Mouse (Mus musculus): ENCODE data around the gene Cd101. TPM values are rescaled to one million over a fixed set of nuclear protein-coding genes. Genes with fewer than 3 reads are reported as not detected.

The Cd101 gene
- polyA plus RNA-seq, 1 experiment, result 1.4 TPM

- no peak for DNase-seq
- TF ChIP-seq CTCF (IDR thresholded peaks at IDR 0.05; ENCODE audit: borderline replicate concordance, control insufficient read depth, extremely low read depth, insufficient read depth, low read length, poor library complexity), result no peak
- no peak for TF ChIP-seq POLR2A (IDR thresholded peaks at IDR 0.05; ENCODE audit: control insufficient read depth, extremely low read depth, insufficient read depth, low read length, poor library complexity)
- Histone ChIP-seq H3K27ac (ENCODE audit: control insufficient read depth, insufficient read depth, low read length) (no peak overlapping the region), H3K36me3 (ENCODE audit: control insufficient read depth, insufficient read depth, low read length) (no peaks in the 10 kb centered on the region), H3K4me1 (replicated peaks; ENCODE audit: control insufficient read depth, insufficient read depth, low read length) (peaks cover 10% of the 10 kb centered on the region), H3K27me3 (ENCODE audit: control insufficient read depth, insufficient read depth, low read length) (no peaks in the 10 kb centered on the region), H3K4me3 (ENCODE audit: control insufficient read depth, insufficient read depth, low read length) (no peak overlapping the region)
- WGBS, result 89% methylated on average over 15 of the region's 15 CpGs
These were observed 43.3 kb upstream of the Cd101 start for GRCm38 (mm10) chr3:101072506-101073215.

DNA sequence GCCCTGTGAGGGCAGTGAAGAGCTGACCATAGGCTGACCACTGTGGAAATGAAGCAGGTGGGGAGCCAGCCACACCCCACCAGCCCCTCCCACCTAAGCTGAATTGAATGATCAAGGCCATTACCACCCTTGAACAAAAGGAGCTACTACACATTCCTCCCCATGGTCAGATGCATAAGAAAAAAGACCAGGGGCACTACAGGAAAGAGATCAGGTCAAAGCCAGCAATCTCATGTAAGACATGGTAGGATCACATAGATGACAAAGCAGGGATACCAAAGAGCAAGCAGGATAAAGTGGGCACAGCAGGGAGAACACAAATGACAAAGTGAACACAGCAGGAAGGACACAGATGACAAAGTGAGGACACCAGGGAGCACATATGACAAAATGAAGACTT lies 42.2 kb upstream of the Cd101 start:
- no peak for DNase-seq
- H3K4me3 ChIP-seq (ENCODE audit: control insufficient read depth, insufficient read depth, low read length), result no peak overlapping the region
- H3K27ac ChIP-seq (ENCODE audit: control insufficient read depth, insufficient read depth, low read length), result no peak overlapping the region
- TF ChIP-seq CTCF (IDR thresholded peaks at IDR 0.05; ENCODE audit: borderline replicate concordance, control insufficient read depth, extremely low read depth, insufficient read depth, low read length, poor library complexity) (no peak), POLR2A (IDR thresholded peaks at IDR 0.05; ENCODE audit: control insufficient read depth, extremely low read depth, insufficient read depth, low read length, poor library complexity) (no peak)
- H3K27me3 ChIP-seq (ENCODE audit: control insufficient read depth, insufficient read depth, low read length), result no peaks in the 10 kb centered on the region
- peaks cover 10% of the 10 kb centered on the region for H3K4me1 ChIP-seq (replicated peaks; ENCODE audit: control insufficient read depth, insufficient read depth, low read length)
- H3K36me3 ChIP-seq (ENCODE audit: control insufficient read depth, insufficient read depth, low read length), result no peaks in the 10 kb centered on the region

- peaks cover 11% of the 10 kb centered on the region for H3K4me1 ChIP-seq (replicated peaks; ENCODE audit: control insufficient read depth, insufficient read depth, low read length)
- no peak overlapping the region for H3K27ac ChIP-seq (ENCODE audit: control insufficient read depth, insufficient read depth, low read length)
- TF ChIP-seq CTCF (IDR thresholded peaks at IDR 0.05; ENCODE audit: borderline replicate concordance, control insufficient read depth, extremely low read depth, insufficient read depth, low read length, poor library complexity) (no peak), POLR2A (IDR thresholded peaks at IDR 0.05; ENCODE audit: control insufficient read depth, extremely low read depth, insufficient read depth, low read length, poor library complexity) (no peak)
These were observed 41.5 kb upstream of the Cd101 start for GRCm38 (mm10) chr3:101070796-101071235.

GRCm38 (mm10) chr3:101070230-101070795 lies 41.0 kb upstream of the Cd101 start:
- H3K4me1 ChIP-seq (replicated peaks; ENCODE audit: control insufficient read depth, insufficient read depth, low read length), result peaks cover 16% of the 10 kb centered on the region

More at GRCm38 (mm10) chr3:101070796-101071235, 41.5 kb upstream of the Cd101 start:
- DNase-seq, result no peak
- no peaks in the 10 kb centered on the region for H3K36me3 ChIP-seq (ENCODE audit: control insufficient read depth, insufficient read depth, low read length)
- H3K4me3 ChIP-seq (ENCODE audit: control insufficient read depth, insufficient read depth, low read length), result no peak overlapping the region
- whole genome bisulfite sequencing, result 94% methylated on average over 6 of the region's 6 CpGs
- H3K27me3 ChIP-seq (ENCODE audit: control insufficient read depth, insufficient read depth, low read length), result no peaks in the 10 kb centered on the region

GRCm38 (mm10) chr3:101068701-101069100 lies 39.3 kb upstream of the Cd101 start:
- Histone ChIP-seq H3K27ac (ENCODE audit: control insufficient read depth, insufficient read depth, low read length) (no peak overlapping the region), H3K36me3 (ENCODE audit: control insufficient read depth, insufficient read depth, low read length) (no peaks in the 10 kb centered on the region), H3K27me3 (ENCODE audit: control insufficient read depth, insufficient read depth, low read length) (no peaks in the 10 kb centered on the region), H3K4me1 (replicated peaks; ENCODE audit: control insufficient read depth, insufficient read depth, low read length) (peaks cover 16% of the 10 kb centered on the region), H3K4me3 (ENCODE audit: control insufficient read depth, insufficient read depth, low read length) (no peak overlapping the region)
- DNase-seq, result no peak
- WGBS, result 96% methylated on average over 5 of the region's 5 CpGs
- TF ChIP-seq POLR2A (IDR thresholded peaks at IDR 0.05; ENCODE audit: control insufficient read depth, extremely low read depth, insufficient read depth, low read length, poor library complexity) (no peak), CTCF (IDR thresholded peaks at IDR 0.05; ENCODE audit: borderline replicate concordance, control insufficient read depth, extremely low read depth, insufficient read depth, low read length, poor library complexity) (no peak)

More at GRCm38 (mm10) chr3:101070230-101070795, 41.0 kb upstream of the Cd101 start:
- Histone ChIP-seq H3K27ac (ENCODE audit: control insufficient read depth, insufficient read depth, low read length) (no peak overlapping the region), H3K36me3 (ENCODE audit: control insufficient read depth, insufficient read depth, low read length) (no peaks in the 10 kb centered on the region), H3K27me3 (ENCODE audit: control insufficient read depth, insufficient read depth, low read length) (no peaks in the 10 kb centered on the region), H3K4me3 (ENCODE audit: control insufficient read depth, insufficient read depth, low read length) (no peak overlapping the region)
- no peak for DNase-seq
- WGBS, result 96% methylated on average over 10 of the region's 10 CpGs
- no peak for TF ChIP-seq POLR2A (IDR thresholded peaks at IDR 0.05; ENCODE audit: control insufficient read depth, extremely low read depth, insufficient read depth, low read length, poor library complexity)
- no peak for TF ChIP-seq CTCF (IDR thresholded peaks at IDR 0.05; ENCODE audit: borderline replicate concordance, control insufficient read depth, extremely low read depth, insufficient read depth, low read length, poor library complexity)

GRCm38 (mm10) chr3:101066175-101066574 lies 36.8 kb upstream of the Cd101 start:
- TF ChIP-seq POLR2A (IDR thresholded peaks at IDR 0.05; ENCODE audit: control insufficient read depth, extremely low read depth, insufficient read depth, low read length, poor library complexity) (no peak), CTCF (IDR thresholded peaks at IDR 0.05; ENCODE audit: borderline replicate concordance, control insufficient read depth, extremely low read depth, insufficient read depth, low read length, poor library complexity) (no peak)
- no peak for DNase-seq
- no peaks in the 10 kb centered on the region for H3K27me3 ChIP-seq (ENCODE audit: control insufficient read depth, insufficient read depth, low read length)
- peaks cover 10% of the 10 kb centered on the region; the same call in 1 of the 2 replicates for H3K4me1 ChIP-seq (replicated peaks; ENCODE audit: control insufficient read depth, insufficient read depth, low read length)
- no peaks in the 10 kb centered on the region for H3K36me3 ChIP-seq (ENCODE audit: control insufficient read depth, insufficient read depth, low read length)
- WGBS, result 81% methylated on average over 6 of the region's 6 CpGs
- H3K4me3 ChIP-seq (ENCODE audit: control insufficient read depth, insufficient read depth, low read length), result no peak overlapping the region
- H3K27ac ChIP-seq (ENCODE audit: control insufficient read depth, insufficient read depth, low read length), result no peak overlapping the region
